Mouse (Mus musculus): Measurements from ENCODE around the gene Gm732.

DNA sequence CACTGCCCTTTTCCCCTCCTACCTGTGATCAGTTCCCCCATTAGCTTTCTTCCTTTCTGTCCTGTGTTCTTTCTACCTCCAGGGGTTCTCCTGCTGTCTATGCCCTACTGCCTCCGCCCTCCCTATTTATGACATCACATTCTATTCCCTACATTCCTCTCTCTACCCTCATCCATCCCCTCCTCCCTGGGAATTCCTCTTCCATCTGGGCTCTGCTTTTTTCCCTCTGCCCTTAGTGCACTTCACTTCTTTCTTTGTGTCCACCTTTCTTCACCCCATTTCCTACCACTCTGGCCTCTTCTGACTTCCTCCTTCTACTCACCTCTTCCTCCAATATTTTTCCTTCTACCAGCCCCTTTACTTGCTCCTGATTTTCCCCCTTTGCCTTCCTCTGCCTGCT is at the start of gene Gm732:
- no peak for TF ChIP-seq POLR2A (IDR thresholded peaks at IDR 0.05; ENCODE audit: insufficient read depth, low read depth, low read length)
- no peak for TF ChIP-seq CTCF (IDR thresholded peaks at IDR 0.05; ENCODE audit: insufficient read depth, low read depth, low read length)

Data from olfactory bulb, adult 2 months (tissue).